Mouse (Mus musculus): Measurements from ENCODE around the gene Plekhn1.

Gene Plekhn1

GRCm38 (mm10) chr4:156183747-156184146, 50.9 kb downstream of the Plekhn1 start:
- no peak for DNase-seq

- no peak for DNase-seq
Measured at GRCm38 (mm10) chr4:156177630-156178029, 57.0 kb downstream of the Plekhn1 start.

GRCm38 (mm10) chr4:156171828-156172227, 62.8 kb downstream of the Plekhn1 start:
- DNase-seq: no peak

Measured in cerebellum, postnatal 10 days (tissue).